Mouse (Mus musculus) layer of hippocampus, adult 18-20 months (tissue): Measurements from ENCODE around the gene Add2. TPM values are rescaled to one million over a fixed set of nuclear protein-coding genes. Genes with fewer than 3 reads are reported as not detected.

ENCODE experiments used
- total RNA-seq, 2 experiments: library from RNA; stranded (reverse); gene quantifications; 2 replicates each; pipeline ENCODE4 v1.2.3; 2021

Gene Add2
- total RNA-seq, 2 experiments from 2014 or later, result 267 to 269 TPM

Other genes with a start within 250 kb of the Add2 start
- 1 to 10 TPM; 1.1 to 1.3 TPM for gene Nat8f6, start 207.7 kb upstream of the Add2 start, total RNA-seq
- 1 to 10 TPM; 6.7 to 7.3 TPM for gene Nat8f5, start 207.7 kb upstream of the Add2 start, total RNA-seq
- 1 to 10 TPM; 4.4 to 4.6 TPM for gene Nat8, start 196.6 kb upstream of the Add2 start, total RNA-seq
- 1 to 10 TPM; 2.4 to 4.2 TPM for gene Nat8f2, start 159.5 kb upstream of the Add2 start, total RNA-seq
- gene Nat8f4, start 123.8 kb upstream of the Add2 start, total RNA-seq, result 1 to 10 TPM; 7.6 to 8.5 TPM
- gene Tprkb, start 116.8 kb upstream of the Add2 start, total RNA-seq, result 10 to 100 TPM; 81.6 to 98.0 TPM
- 10 to 100 TPM; 24.8 to 28.5 TPM for gene Nat8f1, start 113.0 kb upstream of the Add2 start, total RNA-seq
- gene Dusp11, start 67.0 kb upstream of the Add2 start, total RNA-seq, result 10 to 100 TPM; 71.2 to 76.1 TPM
- gene Figla, start 12.5 kb upstream of the Add2 start, total RNA-seq, result not detected
- gene Tgfa, start 166.5 kb downstream of the Add2 start, total RNA-seq, result 10 to 100 TPM; 25.3 to 25.4 TPM